Mouse (Mus musculus): ENCODE data around the gene Kifc5b.
A peak's percentile ranks its signal among the peaks of the same experiment; 100 is the strongest.
"Not testable (repeated sequence)": the region's sequence is repeated elsewhere in the genome, so short reads cannot be mapped to it uniquely, and the experiment has no call there.

The Kifc5b gene

GRCm38 (mm10) chr17:26919516-26919915, 2.6 kb downstream of the Kifc5b start:
- not testable (repeated sequence) for DNase-seq (ENCODE audit: low spot score in 2 of 2)

GRCm38 (mm10) chr17:26922368-26922767, 5.5 kb downstream of the Kifc5b start:
- DNase-seq (ENCODE audit: low spot score in 2 of 2), result not testable (repeated sequence)

GRCm38 (mm10) chr17:26925414-26925813, 8.5 kb downstream of the Kifc5b start:
- DNase-seq (ENCODE audit: low spot score in 2 of 2), result not testable (repeated sequence)

GRCm38 (mm10) chr17:26931795-26932194, 14.9 kb downstream of the Kifc5b start:
- DNase-seq (ENCODE audit: low spot score in 2 of 2), result peak; percentile 17 to 65

- DNase-seq (ENCODE audit: low spot score in 2 of 2), result peak; percentile 98 to 99
These were observed 16.0 kb downstream of the Kifc5b start, which contains the start of gene Phf1 for GRCm38 (mm10) chr17:26932839-26933398. TSS of gene Phf1 (plus strand) at chr17:26933052.

GRCm38 (mm10) chr17:26933419-26933818, 16.5 kb downstream of the Kifc5b start:
- no peak for DNase-seq (ENCODE audit: low spot score in 2 of 2)

- no peak for DNase-seq (ENCODE audit: low spot score in 2 of 2)
These were observed 17.3 kb downstream of the Kifc5b start for GRCm38 (mm10) chr17:26933885-26934827.

- no peak for DNase-seq (ENCODE audit: low spot score in 2 of 2)
These were observed 18.1 kb downstream of the Kifc5b start for GRCm38 (mm10) chr17:26935027-26935426.

- peak in 1 of 2 experiments; percentile 16 for DNase-seq (ENCODE audit: low spot score in 2 of 2)
These were observed 19.6 kb downstream of the Kifc5b start for GRCm38 (mm10) chr17:26936453-26936852.

- DNase-seq (ENCODE audit: low spot score in 2 of 2), result peak in 1 of 2 experiments; percentile 13
These were observed 20.2 kb downstream of the Kifc5b start for GRCm38 (mm10) chr17:26936921-26937695.

- peak in 1 of 2 experiments; percentile 17 for DNase-seq (ENCODE audit: low spot score in 2 of 2)
These were observed 21.2 kb downstream of the Kifc5b start for GRCm38 (mm10) chr17:26937883-26938695.

- peak in 1 of 2 experiments; percentile 51 for DNase-seq (ENCODE audit: low spot score in 2 of 2)
These were observed 21.8 kb downstream of the Kifc5b start for GRCm38 (mm10) chr17:26938731-26939130.

GRCm38 (mm10) chr17:26939178-26939972, 22.5 kb downstream of the Kifc5b start, which contains the start of gene Cuta:
TSS of gene Cuta (minus strand) at chr17:26939569.
- DNase-seq (ENCODE audit: low spot score in 2 of 2), result peak; percentile 99

- DNase-seq (ENCODE audit: low spot score in 2 of 2), result no peak
These were observed 23.0 kb downstream of the Kifc5b start for GRCm38 (mm10) chr17:26939973-26940300.

- peak in 1 of 2 experiments; percentile 55 for DNase-seq (ENCODE audit: low spot score in 2 of 2)
These were observed 24.3 kb downstream of the Kifc5b start, which contains the start of gene Syngap1 for GRCm38 (mm10) chr17:26941031-26941789. TSS of gene Syngap1 (plus strand) at chr17:26941253.

GRCm38 (mm10) chr17:26941841-26942570, 25.1 kb downstream of the Kifc5b start:
- no peak for DNase-seq (ENCODE audit: low spot score in 2 of 2)

- DNase-seq (ENCODE audit: low spot score in 2 of 2), result no peak
These were observed 29.1 kb downstream of the Kifc5b start for GRCm38 (mm10) chr17:26945824-26946495.

GRCm38 (mm10) chr17:26946567-26946966, 29.7 kb downstream of the Kifc5b start:
- DNase-seq (ENCODE audit: low spot score in 2 of 2), result peak in 1 of 2 experiments; percentile 71

Measured in spleen, postnatal 10 days (tissue).